Mouse (Mus musculus) olfactory bulb, adult 2 months (tissue): Measurements from ENCODE around the gene Atf7ip2. TPM values are rescaled to one million over a fixed set of nuclear protein-coding genes. Genes with fewer than 3 reads are reported as not detected.

Experiments used
- H3K27ac ChIP-seq: fragments of 200-500 bp; 2 replicates; pipeline ENCODE4 v1.5.1; 2012; ENCODE audit warnings: low read depth, low read length; ENCODE audit not compliant: insufficient read depth
- H3K4me1 ChIP-seq: fragments of 200-500 bp; 2 replicates; pipeline ENCODE4 v1.6.1; 2012; ENCODE audit warnings: low read length; ENCODE audit not compliant: control insufficient read depth, insufficient read depth
- H3K4me3 ChIP-seq: fragments of 200-500 bp; 2 replicates; pipeline ENCODE4 v1.5.1; 2012; ENCODE audit warnings: mild to moderate bottlenecking, low read depth, low read length, moderate library complexity; ENCODE audit not compliant: insufficient read depth
- CTCF ChIP-seq: fragments of 200-500 bp; IDR thresholded peaks from 2 replicates; pipeline ENCODE4 v1.5.1; 2012; ENCODE audit warnings: low read depth, mild to moderate bottlenecking, low read length, moderate library complexity; ENCODE audit not compliant: insufficient read depth
- POLR2A ChIP-seq: fragments of 200-500 bp; IDR thresholded peaks from 2 replicates; pipeline ENCODE4 v1.6.1; 2012; ENCODE audit warnings: mild to moderate bottlenecking, low read depth, low read length, moderate library complexity; ENCODE audit not compliant: insufficient read depth
- WGBS: fragments of 180-500 bp; shearing (Covaris S2); methylation state at CpG from one replicate; pipeline ENCODE4 v1.1.7; 2018; 5-methylcytosine and 5-hydroxymethylcytosine counted together
- polyA plus RNA-seq: library from polyadenylated mRNA; stranded (reverse); fragments of >200 nt; gene quantifications from 2 replicates; pipeline ENCODE4 v1.2.4, GENCODE M21; 2012; ENCODE audit warnings: low replicate concordance; ENCODE audit not compliant: missing spikeins, insufficient read depth, insufficient read length

The Atf7ip2 gene
- polyA plus RNA-seq, 1 experiment: not detected

GRCm38 (mm10) chr16:10297696-10298644 lies 105.5 kb downstream of the Atf7ip2 start:
- no peak overlapping the region for H3K4me3 ChIP-seq
- TF ChIP-seq CTCF: no peak
- no peak for TF ChIP-seq POLR2A
- WGBS: 72% methylated on average over 10 of the region's 10 CpGs
- H3K4me1 ChIP-seq: peaks cover 3% of the 10 kb centered on the region; the same call in 1 of the 2 replicates
- H3K27ac ChIP-seq: no peak overlapping the region

- no peak overlapping the region for H3K27ac ChIP-seq
- TF ChIP-seq CTCF (no peak), POLR2A (no peak)
- WGBS: 77% methylated on average over 8 of the region's 8 CpGs
- H3K4me3 ChIP-seq: no peak overlapping the region
- H3K4me1 ChIP-seq: peaks cover 3% of the 10 kb centered on the region; the same call in 1 of the 2 replicates
Measured at GRCm38 (mm10) chr16:10299637-10300036, 107.1 kb downstream of the Atf7ip2 start.

GRCm38 (mm10) chr16:10300231-10301186 lies 108.0 kb downstream of the Atf7ip2 start:
- no peak overlapping the region for H3K27ac ChIP-seq
- 80% methylated on average over 3 of the region's 3 CpGs for WGBS
- no peaks in the 10 kb centered on the region; the same call in 1 of the 2 replicates for H3K4me1 ChIP-seq
- no peak for TF ChIP-seq POLR2A
- no peak overlapping the region for H3K4me3 ChIP-seq

Other genes with a start within 250 kb of the Atf7ip2 start
- 36.5 TPM in 1 of 2 replicates, not detected in the other for gene Grin2a, start 197.2 kb upstream of the Atf7ip2 start, polyA plus RNA-seq
- gene Rpl39l, start 22.5 kb upstream of the Atf7ip2 start, polyA plus RNA-seq: not detected in 2 replicates
- not detected in 2 replicates for gene Emp2, start 121.3 kb downstream of the Atf7ip2 start, polyA plus RNA-seq
- not detected in 2 replicates for gene Tekt5, start 202.8 kb downstream of the Atf7ip2 start, polyA plus RNA-seq
- not detected in 2 replicates for gene Nubp1, start 219.2 kb downstream of the Atf7ip2 start, polyA plus RNA-seq